Mouse (Mus musculus) gastrocnemius, adult 2 months (tissue): ENCODE results near the gene Hist1h2an. TPM values are rescaled to one million over a fixed set of nuclear protein-coding genes. Genes with fewer than 3 reads are reported as not detected.
"Not testable (repeated sequence)": the region's sequence is repeated elsewhere in the genome, so short reads cannot be mapped to it uniquely, and the experiment has no call there.

Source experiments
- DNase-seq: peaks from one replicate; pipeline ENCODE4 v3.0.0; 2022
- H3K27ac ChIP-seq: fragments of 200-600 bp; 2 replicates; pipeline ENCODE4 v1.8.1; 2022; ENCODE audit warnings: mild to moderate bottlenecking
- H3K4me3 ChIP-seq: fragments of 200-600 bp; 2 replicates; pipeline ENCODE4 v1.8.1; 2022; ENCODE audit warnings: mild to moderate bottlenecking, moderate library complexity
- CTCF ChIP-seq: fragments of 200-600 bp; IDR thresholded peaks from 2 replicates; pipeline ENCODE4 v1.8.1; 2022; ENCODE audit warnings: antibody characterized with exemption, mild to moderate bottlenecking, moderate library complexity
- intact Hi-C: fragments of 180-260 bp; cut with DNase I; formaldehyde crosslinking; loops from one replicate; pipeline ENCODE4 v1.15.1; 2025
- total RNA-seq, 2 experiments: library from RNA; stranded (reverse); gene quantifications; 2 replicates each; pipeline ENCODE4 v1.2.3; 2021

The Hist1h2an gene
- total RNA-seq, 2 experiments from 2014 or later: not detected

DNA sequence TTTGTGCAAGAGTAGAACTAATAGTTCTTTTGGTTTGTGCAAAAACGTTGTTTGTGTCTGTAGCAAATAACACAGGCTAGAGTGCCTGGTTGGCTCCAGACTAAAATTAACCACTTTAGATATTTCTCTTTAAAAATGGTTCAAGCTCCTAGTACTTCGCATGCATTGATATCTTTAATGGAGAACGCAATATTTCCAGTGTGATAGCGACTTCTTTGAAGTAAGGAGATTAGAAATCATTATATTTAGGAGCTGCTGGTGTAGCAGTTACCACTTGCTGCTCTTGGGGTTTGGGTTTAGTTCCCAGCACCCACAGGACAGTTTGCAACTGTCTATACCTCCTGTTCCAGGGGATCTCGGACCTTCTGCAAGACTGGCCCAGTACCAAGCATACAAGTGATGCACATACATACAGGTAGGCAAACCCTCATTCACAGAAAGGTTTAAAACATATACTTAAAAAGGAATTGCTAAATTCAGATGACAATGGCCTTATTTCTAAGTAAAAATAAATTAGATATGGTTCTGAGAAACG lies 5.9 kb downstream of the Hist1h2an start:
- no peak overlapping the region; the same call in 1 of the 2 replicates for H3K27ac ChIP-seq
- peak overlapping the region; percentile 76 for H3K4me3 ChIP-seq
- intact Hi-C loops: loop anchor here (10.0 kb wide), 2 partner anchors 66 to 1654 kb away; partner anchors contain the start of genes Hist1h2ai, Hist1h2bl and Hist1h3h
- no peak for TF ChIP-seq CTCF
- no peak for DNase-seq

DNA sequence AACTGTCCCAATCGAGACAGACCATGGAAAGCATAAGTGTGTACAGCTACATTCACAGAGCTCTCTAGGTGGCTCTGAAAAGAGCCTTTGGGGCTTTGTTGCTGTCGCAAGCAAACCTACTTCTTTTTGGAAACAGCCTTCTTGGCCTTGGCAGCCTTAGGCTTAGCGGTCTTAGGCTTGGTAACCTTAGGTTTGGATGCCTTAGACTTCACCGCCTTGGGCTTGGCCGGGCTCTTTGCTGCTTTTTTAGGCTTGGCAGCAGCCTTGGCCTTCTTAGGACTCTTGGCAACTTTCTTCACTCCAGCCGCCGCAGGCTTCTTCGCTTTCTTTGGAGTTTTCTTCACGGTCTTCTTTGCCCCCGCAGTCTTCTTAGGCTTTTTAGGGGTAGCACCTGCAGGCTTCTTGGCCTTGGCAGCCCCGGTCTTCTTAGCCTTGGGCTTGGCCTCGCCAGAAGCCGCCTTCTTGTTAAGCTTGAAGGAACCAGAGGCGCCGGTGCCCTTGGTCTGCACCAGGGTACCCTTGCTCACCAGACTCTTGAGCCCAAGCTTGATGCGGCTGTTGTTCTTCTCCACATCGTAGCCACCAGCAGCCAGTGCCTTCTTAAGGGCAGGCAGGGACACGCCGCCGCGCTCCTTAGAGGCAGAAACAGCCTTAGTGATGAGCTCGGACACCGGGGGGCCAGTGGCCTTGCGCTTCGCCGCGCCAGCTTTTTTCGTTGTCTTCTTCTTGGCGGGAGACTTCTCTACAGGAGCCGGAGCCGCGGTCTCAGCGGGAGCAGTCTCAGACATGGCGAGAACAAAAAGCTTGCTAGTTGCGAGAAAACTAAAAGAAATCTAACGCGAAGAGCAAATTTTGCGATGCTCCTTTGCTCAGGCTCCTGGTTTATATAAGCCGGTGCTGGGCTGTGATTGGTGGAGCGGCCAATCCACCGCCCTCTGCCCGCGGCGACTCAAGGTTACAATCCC lies 7.0 kb downstream of the Hist1h2an start, which contains the start of gene Hist1h1b:
TSS of gene Hist1h1b (minus strand) at position 859 of the 965 bp plus-strand sequence.
- peak; percentile 54 for DNase-seq
- TF ChIP-seq CTCF: no peak
- intact Hi-C loops: loop anchor here (5.0 to 10.0 kb wide), 3 partner anchors 65 to 1655 kb away; partner anchors contain the start of genes Hist1h2ag, Hist1h2ai, Hist1h2bj and Hist1h2bl
- Histone ChIP-seq H3K27ac (peak within 1 kb of the TSS; percentile 91), H3K4me3 (peak within 1 kb of the TSS; percentile 76)

DNA sequence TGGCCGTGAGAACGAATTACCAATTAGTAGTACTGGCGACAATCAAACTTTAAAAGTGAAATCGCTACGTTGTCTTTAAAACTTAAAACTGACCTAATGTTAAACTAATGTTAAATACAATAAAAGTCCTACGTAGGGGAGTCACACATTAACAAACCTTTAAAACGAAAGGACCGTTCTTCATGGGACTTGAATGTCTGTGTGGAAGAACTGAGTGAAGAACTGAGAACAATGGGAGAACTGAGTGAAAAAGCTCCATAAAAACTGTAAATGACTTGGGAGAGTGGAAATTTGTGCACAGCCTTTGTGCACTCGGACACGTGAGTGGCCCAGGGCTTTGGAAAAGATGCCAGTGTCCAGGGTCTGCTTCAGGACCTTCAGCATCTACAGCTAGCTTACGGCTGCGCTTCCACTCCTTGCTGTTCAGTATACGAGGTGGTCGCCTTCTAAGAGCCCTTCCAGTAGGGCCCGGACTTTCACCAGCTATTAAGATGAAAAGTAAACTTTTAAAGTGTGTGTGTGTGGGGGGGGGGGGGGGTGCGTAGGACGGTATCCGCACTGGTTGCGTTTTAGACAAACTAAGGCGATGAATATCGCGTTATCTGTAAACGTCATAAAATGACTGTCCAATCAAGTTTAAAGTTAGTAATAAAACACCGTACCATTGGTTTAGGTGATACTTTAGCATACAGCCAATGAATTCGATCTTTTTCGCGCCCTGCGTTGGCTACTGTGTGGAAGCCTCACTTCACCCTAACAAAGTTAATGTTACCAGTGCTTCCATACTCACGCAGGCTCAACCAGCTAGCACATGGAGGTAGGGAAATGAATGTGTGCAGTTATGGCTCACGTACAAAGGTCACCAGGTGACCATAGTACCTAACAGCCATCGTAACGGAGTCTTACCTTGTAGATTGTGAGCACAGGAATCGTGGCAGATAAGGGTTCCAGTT lies 7.9 kb downstream of the Hist1h2an start:
- intact Hi-C loops: loop anchor here (5.0 kb wide), 1 partner anchor 263 kb away; the partner anchor contains the start of genes Hist1h2ag, Hist1h2bj and Hist1h4i
- no peak for TF ChIP-seq CTCF
- H3K27ac ChIP-seq: peak overlapping the region; percentile 91

DNA sequence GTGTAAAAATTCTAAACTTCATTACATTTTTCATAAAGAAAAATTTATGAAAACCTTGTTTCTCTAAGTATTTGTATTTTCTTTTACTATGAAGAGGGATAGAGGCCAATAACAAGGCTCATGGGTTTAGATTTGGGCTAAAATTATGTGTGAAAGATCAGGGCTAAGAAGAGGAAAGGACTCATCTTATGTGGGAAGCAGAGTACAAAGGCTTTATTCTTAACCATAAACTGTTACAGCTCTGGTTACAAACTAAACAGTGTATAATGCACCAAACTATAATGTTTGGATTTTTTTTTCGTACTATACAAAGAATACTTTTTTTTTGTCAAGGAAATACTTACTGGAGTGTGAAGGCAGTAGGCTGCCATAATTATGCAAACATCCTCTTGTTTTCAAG lies 31.3 kb downstream of the Hist1h2an start:
- DNase-seq: no peak
- H3K4me3 ChIP-seq: no peak overlapping the region
- intact Hi-C loops: no loop called here
- H3K27ac ChIP-seq: no peak overlapping the region
- no peak for TF ChIP-seq CTCF

More for the DNA sequence above, 7.9 kb downstream of the Hist1h2an start:
- peak overlapping the region; percentile 76 for H3K4me3 ChIP-seq
- DNase-seq: peak; percentile 74

DNA sequence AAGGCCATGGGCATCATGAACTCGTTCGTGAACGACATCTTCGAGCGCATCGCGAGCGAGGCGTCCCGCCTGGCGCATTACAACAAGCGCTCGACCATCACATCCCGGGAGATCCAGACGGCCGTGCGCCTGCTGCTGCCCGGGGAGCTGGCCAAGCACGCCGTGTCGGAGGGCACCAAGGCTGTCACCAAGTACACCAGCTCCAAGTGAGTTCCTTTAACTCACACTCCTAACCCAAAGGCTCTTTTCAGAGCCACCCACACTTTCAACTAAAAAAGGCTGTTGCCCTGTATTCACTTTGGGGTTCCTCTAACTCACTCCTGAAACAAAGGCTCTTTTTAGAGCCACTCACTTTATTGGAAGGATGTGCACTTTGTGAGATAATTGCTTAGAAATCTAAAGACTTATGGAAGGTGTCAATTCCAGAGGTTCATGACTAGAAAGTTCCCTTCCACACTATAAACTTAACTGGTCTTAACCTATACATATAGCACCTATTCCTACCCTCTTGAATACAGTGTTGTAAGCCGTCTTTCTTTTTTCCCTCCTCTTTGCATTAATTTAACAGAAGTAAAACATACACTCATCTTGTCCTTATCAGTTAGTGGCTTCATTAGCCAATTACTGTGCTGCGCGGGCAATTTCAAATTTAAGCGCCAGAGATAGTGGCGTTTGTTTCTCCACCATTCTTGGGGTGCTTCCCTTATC lies 32.6 kb downstream of the Hist1h2an start:
- intact Hi-C loops: loop anchor here (5.0 kb wide), 1 partner anchor 37 kb away; the partner anchor contains the start of genes Hist1h2ai, Hist1h2bl and Hist1h3h
- DNase-seq: not testable (repeated sequence)
- peak overlapping the region; percentile 77 for H3K4me3 ChIP-seq
- peak overlapping the region; percentile 35; the same call in 1 of the 2 replicates for H3K27ac ChIP-seq

DNA sequence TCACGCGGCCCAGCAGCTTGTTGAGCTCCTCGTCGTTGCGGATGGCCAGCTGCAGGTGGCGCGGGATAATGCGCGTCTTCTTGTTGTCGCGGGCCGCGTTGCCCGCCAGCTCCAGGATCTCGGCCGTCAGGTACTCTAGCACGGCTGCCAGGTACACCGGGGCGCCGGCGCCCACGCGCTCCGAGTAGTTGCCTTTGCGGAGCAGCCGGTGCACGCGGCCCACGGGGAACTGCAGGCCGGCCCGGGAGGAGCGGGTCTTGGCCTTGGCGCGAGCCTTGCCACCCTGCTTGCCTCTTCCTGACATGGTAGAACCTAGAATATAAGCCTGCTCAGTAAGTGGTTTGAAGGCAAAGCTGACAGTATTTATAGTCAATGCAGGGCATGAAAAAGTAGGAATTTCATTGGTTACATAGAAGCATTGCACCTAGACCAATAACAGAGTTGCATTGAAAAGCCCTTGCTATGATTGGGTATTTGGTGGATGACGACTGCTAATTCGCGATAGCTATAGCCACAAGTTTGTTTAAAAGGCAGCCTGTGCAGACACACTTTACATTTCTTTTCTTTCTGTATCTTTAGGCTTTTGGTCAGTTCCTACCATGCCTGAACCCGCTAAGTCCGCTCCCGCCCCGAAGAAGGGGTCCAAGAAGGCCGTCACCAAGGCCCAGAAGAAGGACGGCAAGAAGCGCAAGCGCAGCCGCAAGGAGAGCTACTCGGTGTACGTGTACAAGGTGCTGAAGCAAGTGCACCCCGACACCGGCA lies 33.3 kb downstream of the Hist1h2an start, which contains the start of the genes Hist1h2ak and Hist1h2bn:
TSS of gene Hist1h2ak (minus strand) at position 304 of the 762 bp plus-strand sequence.
TSS of gene Hist1h2bn (plus strand) at position 600 of the 762 bp plus-strand sequence.
- Histone ChIP-seq H3K4me3 (peak within 1 kb of the TSS; percentile 77), H3K27ac (peak within 1 kb of the TSS; percentile 85)
- intact Hi-C loops: loop anchor here (5.0 kb wide), 1 partner anchor 36 kb away; the partner anchor contains the start of genes Hist1h2ai, Hist1h2bl and Hist1h3h
- DNase-seq: peak; percentile 31
- TF ChIP-seq CTCF: peak; percentile 16; the same call in 1 of the 2 replicates

DNA sequence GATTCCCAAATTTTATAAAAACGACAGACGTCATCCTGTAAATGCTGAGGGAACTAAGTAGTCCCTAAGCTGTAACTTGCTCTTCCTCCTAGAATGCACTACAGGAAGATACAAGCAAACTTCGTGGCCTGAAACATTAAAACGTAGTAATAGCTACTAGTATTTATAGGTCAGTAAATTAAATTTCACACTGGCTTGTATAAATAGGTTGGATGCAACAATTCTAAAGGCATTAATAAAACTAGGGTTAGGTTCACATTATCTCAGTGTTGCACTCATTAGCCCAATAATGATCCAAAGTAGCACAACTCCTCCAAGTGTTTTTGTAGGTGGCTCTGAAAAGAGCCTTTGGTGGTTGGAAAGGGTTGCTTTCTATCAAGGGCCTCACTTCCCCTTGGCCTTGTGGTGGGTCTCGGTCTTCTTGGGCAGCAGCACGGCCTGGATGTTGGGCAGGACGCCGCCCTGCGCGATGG lies 33.9 kb downstream of the Hist1h2an start:
- peak overlapping the region; percentile 77 for H3K4me3 ChIP-seq
- intact Hi-C loops: loop anchor here (5.0 kb wide), 1 partner anchor 36 kb away; the partner anchor contains the start of genes Hist1h2ai, Hist1h2bl and Hist1h3h
- no peak for TF ChIP-seq CTCF
- DNase-seq: no peak
- peak overlapping the region; percentile 85 for H3K27ac ChIP-seq

DNA sequence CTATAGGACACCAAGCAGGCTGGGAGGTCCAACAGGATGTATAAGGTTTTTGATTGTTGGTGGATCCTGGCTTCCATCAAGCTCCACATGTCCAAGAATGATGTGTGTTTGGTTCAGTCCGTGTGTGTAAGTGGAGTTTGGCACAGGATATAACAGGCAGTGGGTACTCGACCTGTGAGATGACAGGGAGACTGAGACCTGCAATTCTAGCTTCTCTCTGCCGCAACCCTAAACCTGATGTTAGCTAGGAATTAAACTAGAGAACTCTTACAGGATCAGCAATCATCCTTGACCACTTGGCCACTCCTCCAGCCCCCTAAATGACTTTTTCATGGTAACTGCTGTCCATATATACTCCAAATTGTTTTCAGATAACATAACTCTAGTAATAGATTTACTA lies 34.7 kb downstream of the Hist1h2an start:
- H3K4me3 ChIP-seq: no peak overlapping the region
- TF ChIP-seq CTCF: no peak
- no peak for DNase-seq
- no peak overlapping the region for H3K27ac ChIP-seq
- intact Hi-C loops: loop anchor here (5.0 kb wide), 1 partner anchor 35 kb away; the partner anchor contains the start of genes Hist1h2ai, Hist1h2bl and Hist1h3h

DNA sequence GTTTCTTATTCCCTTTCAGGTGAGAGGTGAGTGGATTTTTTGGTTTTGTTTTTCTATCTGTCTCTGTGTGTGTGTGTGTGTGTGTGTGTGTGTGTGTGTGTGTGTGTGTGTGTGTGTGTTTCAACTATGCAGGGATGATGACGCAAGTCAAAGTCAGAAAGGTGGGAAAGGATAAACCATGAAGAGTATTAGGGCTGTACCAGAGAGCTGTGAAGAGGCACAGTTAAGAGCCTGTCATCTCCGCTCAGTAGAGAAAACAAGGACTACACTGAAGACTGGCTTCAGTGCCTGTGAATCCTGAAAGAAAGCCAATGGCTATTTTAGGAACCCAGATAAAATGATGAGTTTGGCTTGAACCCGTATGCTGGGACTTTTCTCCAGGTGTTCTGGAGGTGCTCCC lies 35.2 kb downstream of the Hist1h2an start:
- no peak overlapping the region for H3K27ac ChIP-seq
- intact Hi-C loops: loop anchor here (2.0 to 5.0 kb wide), 2 partner anchors 17 to 35 kb away; partner anchors contain the start of genes Hist1h2ai, Hist1h2bl, Hist1h3h and Hist1h4j
- DNase-seq: no peak

DNA sequence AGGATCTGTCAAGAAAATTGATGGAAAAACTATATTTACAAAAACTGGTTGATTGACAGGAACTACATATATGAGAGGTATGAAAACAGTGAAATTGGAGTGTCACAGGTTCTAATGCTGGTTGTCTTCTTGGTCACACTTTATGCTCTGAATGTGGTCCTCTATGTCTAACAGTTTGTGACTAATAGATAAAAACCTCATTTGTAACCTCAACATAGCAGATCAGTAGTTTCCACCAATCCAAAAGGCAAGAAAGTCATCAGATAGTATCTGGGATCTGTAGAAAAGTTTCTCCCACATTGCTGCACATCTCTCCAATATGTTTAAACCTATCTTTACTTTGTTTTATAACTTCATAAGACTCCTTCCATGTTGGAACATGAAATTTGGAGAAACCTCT lies 35.6 kb downstream of the Hist1h2an start:
- H3K27ac ChIP-seq: no peak overlapping the region
- intact Hi-C loops: loop anchor here (2.0 to 5.0 kb wide), 2 partner anchors 17 to 34 kb away; partner anchors contain the start of genes Hist1h2ai, Hist1h2bl, Hist1h3h and Hist1h4j
- no peak for TF ChIP-seq CTCF

More for the DNA sequence above, 35.2 kb downstream of the Hist1h2an start:
- H3K4me3 ChIP-seq: no peak overlapping the region
- no peak for TF ChIP-seq CTCF

DNA sequence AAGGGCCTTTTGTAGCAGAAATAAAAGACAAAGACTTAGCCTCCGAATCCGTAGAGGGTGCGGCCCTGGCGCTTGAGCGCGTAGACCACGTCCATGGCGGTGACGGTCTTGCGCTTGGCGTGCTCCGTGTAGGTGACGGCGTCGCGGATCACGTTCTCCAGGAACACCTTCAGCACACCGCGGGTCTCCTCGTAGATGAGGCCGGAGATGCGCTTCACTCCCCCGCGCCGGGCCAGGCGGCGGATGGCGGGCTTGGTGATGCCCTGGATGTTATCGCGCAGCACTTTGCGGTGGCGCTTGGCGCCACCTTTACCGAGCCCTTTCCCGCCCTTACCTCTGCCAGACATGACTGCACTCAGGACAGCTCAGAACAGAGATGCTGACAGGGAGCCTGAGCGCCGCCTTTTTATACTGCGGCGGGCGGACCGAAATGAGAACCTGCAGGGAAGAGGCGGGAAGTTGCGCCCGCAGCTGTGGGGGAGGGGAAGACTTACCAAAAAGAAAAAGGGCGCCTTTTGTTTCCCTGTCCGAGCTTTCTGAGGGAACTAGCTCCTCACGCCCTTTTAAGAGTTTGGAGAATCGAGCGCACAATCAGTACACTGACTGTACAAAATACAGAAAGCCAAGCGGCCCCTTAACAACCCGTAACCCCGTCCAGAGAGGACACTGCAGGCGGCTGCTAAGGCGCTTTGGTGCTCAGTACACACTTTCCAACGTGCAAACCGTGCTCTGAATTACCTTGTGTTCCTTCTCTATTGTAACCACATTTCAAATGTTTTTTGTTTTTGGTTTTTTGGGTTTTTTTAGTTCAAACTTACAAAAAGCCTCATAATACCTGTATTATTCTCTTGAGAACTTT lies 36.6 kb downstream of the Hist1h2an start, which contains the start of gene Hist1h4k:
TSS of gene Hist1h4k (minus strand) at position 347 of the 859 bp plus-strand sequence.
- Histone ChIP-seq H3K27ac (peak within 1 kb of the TSS; percentile 49), H3K4me3 (peak within 1 kb of the TSS; percentile 69)
- peak; percentile 84 for DNase-seq
- intact Hi-C loops: loop anchor here (2.0 to 5.0 kb wide), 2 partner anchors 16 to 33 kb away; partner anchors contain the start of genes Hist1h2ai, Hist1h2bl, Hist1h3h and Hist1h4j

More for the DNA sequence above, 35.6 kb downstream of the Hist1h2an start:
- no peak for DNase-seq
- H3K4me3 ChIP-seq: no peak overlapping the region
